Mouse (Mus musculus): ENCODE measurements around the gene Kap. TPM values are rescaled to one million over a fixed set of nuclear protein-coding genes. Genes with fewer than 3 reads are reported as not detected.
A peak's percentile ranks its signal among the peaks of the same experiment; 100 is the strongest.
"Not testable (repeated sequence)": the region's sequence is repeated elsewhere in the genome, so short reads cannot be mapped to it uniquely, and the experiment has no call there.

Gene Kap
- total RNA-seq (2014; fragmentation: Nextera tagmentation) (not detected in 2 replicates), total RNA-seq (2017) (not detected in 2 replicates)

GRCm38 (mm10) chr6:133853526-133853925 lies at the start of gene Kap:
Kap (minus strand) TSS chr6:133853762.
- no peak for ATAC-seq (replicated peaks; ENCODE audit: low FRiP score, low TSS enrichment, poor library complexity, severe bottlenecking)

GRCm38 (mm10) chr6:133885871-133886415 lies 32.4 kb upstream of the Kap start:
- no peak for ATAC-seq (replicated peaks; ENCODE audit: low FRiP score, low TSS enrichment, poor library complexity, severe bottlenecking)

GRCm38 (mm10) chr6:133883446-133883985 lies 30.0 kb upstream of the Kap start:
- no peak for ATAC-seq (replicated peaks; ENCODE audit: low FRiP score, low TSS enrichment, poor library complexity, severe bottlenecking)

DNA sequence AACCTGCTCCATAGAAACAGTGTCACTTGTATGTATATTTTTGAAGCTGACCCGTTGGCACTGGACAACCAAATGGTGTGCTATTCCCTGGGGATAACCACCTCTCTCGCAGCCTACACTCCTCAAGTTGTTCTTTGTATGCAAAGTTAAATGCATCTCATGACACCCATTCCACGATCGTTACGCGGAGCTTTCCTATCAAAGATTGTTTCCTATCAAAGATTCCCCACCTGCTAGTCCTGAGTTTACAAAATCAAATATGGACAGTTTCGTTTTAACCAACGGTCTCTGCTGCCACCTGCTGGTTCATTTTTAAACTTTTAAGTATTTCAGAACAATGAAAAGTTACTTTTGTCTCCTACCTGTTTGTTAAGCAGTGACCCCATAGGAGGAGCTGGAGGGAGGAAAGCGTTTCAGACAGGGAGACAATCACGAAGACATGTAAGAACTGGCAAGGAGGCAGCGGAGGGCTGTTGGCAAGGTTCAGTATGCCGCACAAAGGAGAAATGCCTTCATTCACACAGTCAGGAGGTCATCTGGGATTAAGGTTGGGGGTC lies 22.4 kb upstream of the Kap start:
- peak; percentile 70; the same call in 1 of the 2 replicates for ATAC-seq (replicated peaks; ENCODE audit: low FRiP score, low TSS enrichment, poor library complexity, severe bottlenecking)

DNA sequence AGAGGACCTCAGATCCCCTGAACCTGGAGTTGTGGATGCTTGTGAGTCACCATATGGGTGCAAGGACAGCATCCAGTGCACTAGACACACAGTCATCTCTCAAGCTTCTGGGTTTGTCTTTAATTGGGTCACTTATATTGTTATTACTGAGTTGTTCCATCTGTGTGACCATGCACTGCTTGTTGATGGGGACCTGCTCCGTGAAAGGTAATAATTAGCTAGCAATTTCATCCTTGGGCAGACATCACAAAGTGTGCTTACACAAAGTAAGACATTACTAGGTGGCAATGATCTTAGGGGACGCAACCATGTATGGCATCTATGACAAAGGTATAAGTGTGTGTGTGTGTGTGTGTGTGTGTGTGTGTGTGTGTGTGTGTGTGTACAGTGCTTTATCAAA lies 19.1 kb upstream of the Kap start:
- no peak for ATAC-seq (replicated peaks; ENCODE audit: low FRiP score, low TSS enrichment, poor library complexity, severe bottlenecking)

GRCm38 (mm10) chr6:133871131-133871530 lies 17.6 kb upstream of the Kap start:
- ATAC-seq (replicated peaks; ENCODE audit: low FRiP score, low TSS enrichment, poor library complexity, severe bottlenecking): no peak

GRCm38 (mm10) chr6:133868381-133868780 lies 14.8 kb upstream of the Kap start:
- no peak for ATAC-seq (replicated peaks; ENCODE audit: low FRiP score, low TSS enrichment, poor library complexity, severe bottlenecking)

DNA sequence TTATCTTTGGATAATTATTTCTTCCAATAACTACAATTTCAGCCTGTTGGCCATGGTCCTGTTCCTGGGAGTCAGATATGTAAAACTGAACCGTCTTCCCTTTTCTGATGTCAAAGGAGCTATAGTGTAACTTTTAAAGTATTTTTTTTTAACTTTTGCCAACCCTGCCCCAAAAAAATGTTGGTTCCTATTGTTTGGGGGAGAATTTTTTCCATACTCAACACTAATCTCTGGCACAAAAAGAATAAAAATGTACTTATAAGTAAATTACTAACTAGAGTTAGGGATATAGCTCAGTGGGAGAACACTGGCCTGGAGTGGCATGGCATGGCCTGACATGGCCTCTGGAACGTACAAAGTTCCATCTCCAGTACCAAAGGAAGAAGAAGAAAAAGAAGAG lies 2.3 kb upstream of the Kap start:
- no peak for ATAC-seq (replicated peaks; ENCODE audit: low FRiP score, low TSS enrichment, poor library complexity, severe bottlenecking)

DNA sequence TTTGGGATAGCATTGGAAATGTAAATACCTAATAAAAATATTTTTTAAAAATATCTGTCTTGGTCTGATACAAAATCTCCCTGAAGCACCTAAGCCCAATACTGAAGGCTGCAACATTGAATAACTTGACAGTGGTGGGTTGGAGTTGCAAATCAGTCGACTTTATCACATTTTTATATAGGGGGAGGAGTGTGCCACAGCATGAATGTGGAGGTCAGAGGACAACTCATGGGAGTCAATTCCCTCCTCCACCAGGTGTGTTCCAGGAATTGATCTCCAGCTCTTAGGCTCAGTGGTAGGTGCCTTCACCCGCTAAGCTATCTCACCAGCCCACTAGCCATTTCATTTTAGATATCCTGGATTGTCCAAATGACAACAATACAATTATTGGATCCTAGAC lies 4.2 kb downstream of the Kap start:
- no peak for ATAC-seq (replicated peaks; ENCODE audit: low FRiP score, low TSS enrichment, poor library complexity, severe bottlenecking)

DNA sequence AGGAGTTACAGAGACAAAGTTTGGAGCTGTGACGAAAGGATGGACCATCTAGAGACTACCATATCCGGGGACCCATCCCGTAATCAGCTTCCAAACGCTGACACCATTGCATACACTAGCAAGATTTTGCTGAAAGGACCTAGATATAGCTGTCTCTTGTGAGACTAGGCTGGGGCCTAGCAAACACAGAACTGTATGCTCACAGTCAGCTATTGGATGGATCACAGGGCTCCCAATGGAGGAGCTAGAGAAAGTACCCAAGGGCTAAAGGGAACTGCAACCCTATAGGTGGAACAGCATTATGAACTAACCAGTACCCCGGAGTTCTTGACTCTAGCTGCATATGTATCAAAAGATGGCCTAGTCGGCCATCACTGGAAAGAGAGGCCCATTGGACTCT lies 4.7 kb downstream of the Kap start:
- not testable (repeated sequence) for ATAC-seq (replicated peaks; ENCODE audit: low FRiP score, low TSS enrichment, poor library complexity, severe bottlenecking)

GRCm38 (mm10) chr6:133838296-133838995 lies 15.1 kb downstream of the Kap start:
- not testable (repeated sequence) for ATAC-seq (replicated peaks; ENCODE audit: low FRiP score, low TSS enrichment, poor library complexity, severe bottlenecking)

DNA sequence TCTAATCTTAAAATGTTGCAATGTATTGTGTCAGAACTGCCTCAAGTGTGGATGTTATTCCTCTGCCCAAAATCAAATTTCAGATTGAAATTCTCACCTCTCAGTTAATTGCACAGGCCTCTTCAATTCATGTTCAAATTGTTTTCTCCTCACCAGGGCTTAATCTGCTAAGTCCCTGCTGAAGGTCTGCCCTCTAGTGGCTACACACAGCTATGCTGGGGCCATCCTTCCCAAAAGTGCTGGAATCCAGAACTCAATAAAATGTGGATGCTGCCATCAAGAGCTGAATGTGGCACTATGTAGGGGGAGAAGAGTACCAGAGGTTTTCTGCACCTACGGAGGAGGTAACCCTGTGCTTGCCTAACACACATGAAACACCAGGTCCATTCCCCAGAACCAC lies 41.2 kb downstream of the Kap start:
- ATAC-seq (replicated peaks; ENCODE audit: low FRiP score, low TSS enrichment, poor library complexity, severe bottlenecking): no peak

Other genes with a start within 250 kb of the Kap start
- gene Etv6, start 181.9 kb upstream of the Kap start, total RNA-seq (2014; fragmentation: Nextera tagmentation): 30.8 and 38.8 TPM in 2 replicates
- gene Etv6, start 181.9 kb upstream of the Kap start, total RNA-seq (2017): 24.7 and 34.1 TPM in 2 replicates